Mouse (Mus musculus) neural tube, embryonic 11.5 days (tissue): ENCODE results near the gene Sirt3. TPM values are rescaled to one million over a fixed set of nuclear protein-coding genes. Genes with fewer than 3 reads are reported as not detected.

Source experiments
- ATAC-seq: fragments of 200-750 bp; cut with Nextera tagmentation; 2 replicates; pipeline ENCODE4 v1.8.0; 2017; ENCODE audit warnings: moderate number of reproducible peaks, mild to moderate bottlenecking, moderate TSS enrichment, moderate library complexity; ENCODE audit not compliant: insufficient read depth, low FRiP score, low TSS enrichment
- DNase-seq: peaks from one replicate; pipeline ENCODE4 v3.0.0-alpha.2; 2015; ENCODE audit warnings: low spot score
- H3K27ac ChIP-seq: fragments of 300-500 bp; sonication (generic); 2 replicates; pipeline ENCODE4 v1.5.1; 2014; ENCODE audit warnings: low read depth, mild to moderate bottlenecking, low read length
- H3K27me3 ChIP-seq: fragments of 300-500 bp; sonication (generic); 2 replicates; pipeline ENCODE4 v1.6.1; 2014; ENCODE audit warnings: mild to moderate bottlenecking, low read length, mixed read lengths; ENCODE audit not compliant: control insufficient read depth, insufficient read depth
- H3K36me3 ChIP-seq: fragments of 300-500 bp; sonication (generic); 2 replicates; pipeline ENCODE4 v1.6.1; 2014; ENCODE audit warnings: mild to moderate bottlenecking, low read length, moderate library complexity, mixed read lengths; ENCODE audit not compliant: control insufficient read depth, insufficient read depth
- H3K4me1 ChIP-seq: fragments of 300-500 bp; sonication (generic); 2 replicates; pipeline ENCODE4 v1.6.1; 2014; ENCODE audit warnings: low read length, mixed read lengths; ENCODE audit not compliant: control insufficient read depth, insufficient read depth
- H3K4me2 ChIP-seq: fragments of 300-500 bp; sonication (generic); 2 replicates; pipeline ENCODE4 v1.6.1; 2014; ENCODE audit warnings: low read depth, mild to moderate bottlenecking, moderate library complexity
- H3K4me3 ChIP-seq: fragments of 300-500 bp; sonication (generic); 2 replicates; pipeline ENCODE4 v1.5.1; 2014; ENCODE audit warnings: low read depth, low read length
- H3K9ac ChIP-seq: fragments of 300-500 bp; sonication (generic); 2 replicates; pipeline ENCODE4 v1.6.1; 2014; ENCODE audit warnings: mild to moderate bottlenecking, low read length
- H3K9me3 ChIP-seq: fragments of 300-500 bp; sonication (generic); 2 replicates; pipeline ENCODE4 v1.6.1; 2016; ENCODE audit warnings: low read length; ENCODE audit not compliant: control insufficient read depth
- WGBS: fragments of 180-500 bp; shearing (Covaris S2); extraction: QIAGEN DNeasy Blood & Tissue Kit; methylation state at CpG from one replicate; pipeline ENCODE4 v1.1.7; 2014; 5-methylcytosine and 5-hydroxymethylcytosine counted together
- polyA plus RNA-seq: library from polyadenylated mRNA; unstranded; fragments of >200 nt; fragmentation: Nextera tagmentation; extraction: Ambion mirVana; gene quantifications from 2 replicates; pipeline ENCODE4 v1.2.1, GENCODE M21; 2014

Sirt3 gene
- 22.4 and 26.0 TPM in 2 replicates for polyA plus RNA-seq

DNA sequence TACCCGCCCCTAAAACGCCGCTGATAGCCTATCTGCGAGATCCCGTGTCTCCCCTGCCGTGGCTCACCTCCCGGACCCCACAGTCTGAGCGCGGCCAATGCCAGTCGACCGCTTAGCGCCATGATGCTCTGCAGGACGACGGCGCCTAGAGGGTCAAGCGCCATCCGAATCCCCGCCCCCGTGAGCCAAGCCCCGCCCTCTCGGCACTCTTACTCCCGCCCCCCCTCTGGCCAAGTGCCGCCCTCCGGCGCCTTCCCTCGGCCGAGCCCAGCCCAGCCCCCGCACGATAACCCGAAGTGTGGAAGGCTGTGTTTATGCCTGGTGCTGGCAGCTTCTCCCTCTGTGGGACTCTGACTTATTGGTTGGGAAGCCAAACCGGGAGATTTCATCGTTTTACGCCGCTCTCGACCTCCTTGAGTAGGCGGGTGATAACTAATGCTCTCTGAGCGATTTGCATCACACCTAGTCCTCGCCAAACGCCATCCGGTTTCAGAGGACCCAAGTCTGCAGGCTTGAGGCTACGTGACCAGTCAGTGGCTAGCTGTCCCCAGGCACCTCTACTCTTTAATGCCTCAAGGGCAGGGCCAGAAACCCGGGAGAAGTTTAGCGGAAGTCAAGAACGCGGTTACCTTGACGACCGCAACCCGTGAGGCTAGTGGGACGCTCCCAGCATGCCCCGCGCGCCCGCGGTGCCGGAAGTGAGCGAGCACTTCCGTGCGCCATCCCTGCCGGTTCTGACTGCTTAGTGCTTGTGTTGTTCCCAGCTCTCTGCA lies at the start of gene Sirt3, which contains the start of gene Psmd13:
TSS of gene Sirt3 (minus strand) at position 614 of the 773 bp plus-strand sequence.
TSS of gene Psmd13 (plus strand) at position 273 of the 773 bp plus-strand sequence.
- Histone ChIP-seq H3K9me3 (no peaks in the 10 kb centered on the region), H3K4me2 (peak within 1 kb of the TSS; percentile 71), H3K27ac (peak within 1 kb of the TSS; percentile 70), H3K27me3 (no peaks in the 10 kb centered on the region), H3K9ac (peak within 1 kb of the TSS; percentile 58), H3K4me3 (peak within 1 kb of the TSS; percentile 66), H3K4me1 (0 out of 2 replicates have a peak, but pooled peaks cover 5% of the 10 kb centered on the region), H3K36me3 (no peaks in the 10 kb centered on the region; the same call in 1 of the 2 replicates)
- ATAC-seq (peak; percentile 94), DNase-seq (peak; percentile 95)
- under 1% methylated on average over 59 of the region's 59 CpGs for WGBS

DNA sequence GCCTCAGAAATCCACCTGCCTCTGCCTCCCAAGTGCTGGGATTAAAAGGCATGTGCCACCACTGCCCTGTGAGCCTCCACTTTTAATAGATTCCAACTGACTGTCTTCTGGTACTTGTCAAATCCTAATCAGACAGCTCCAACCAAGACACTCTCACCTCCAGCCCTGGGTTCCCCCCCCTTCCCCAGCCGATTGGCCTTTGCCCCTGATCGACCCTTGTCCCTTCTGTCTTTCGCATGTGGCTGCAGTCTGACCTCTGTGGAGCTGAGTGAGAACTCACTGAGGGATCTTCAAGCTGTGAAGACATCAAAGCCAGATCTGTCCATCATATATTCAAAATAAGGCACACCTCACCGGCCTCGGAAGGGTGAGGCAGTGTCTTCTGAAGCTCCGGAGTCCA lies 45.1 kb upstream of the Sirt3 start:
- Histone ChIP-seq H3K27me3 (peaks cover 20% of the 10 kb centered on the region), H3K9ac (no peak overlapping the region), H3K27ac (no peak overlapping the region), H3K4me3 (no peak overlapping the region), H3K9me3 (no peaks in the 10 kb centered on the region), H3K36me3 (no peaks in the 10 kb centered on the region), H3K4me1 (peaks cover 7% of the 10 kb centered on the region), H3K4me2 (no peak overlapping the region)
- DNase-seq (no peak), ATAC-seq (no peak)
- 87% methylated on average over 6 of the region's 6 CpGs for WGBS

DNA sequence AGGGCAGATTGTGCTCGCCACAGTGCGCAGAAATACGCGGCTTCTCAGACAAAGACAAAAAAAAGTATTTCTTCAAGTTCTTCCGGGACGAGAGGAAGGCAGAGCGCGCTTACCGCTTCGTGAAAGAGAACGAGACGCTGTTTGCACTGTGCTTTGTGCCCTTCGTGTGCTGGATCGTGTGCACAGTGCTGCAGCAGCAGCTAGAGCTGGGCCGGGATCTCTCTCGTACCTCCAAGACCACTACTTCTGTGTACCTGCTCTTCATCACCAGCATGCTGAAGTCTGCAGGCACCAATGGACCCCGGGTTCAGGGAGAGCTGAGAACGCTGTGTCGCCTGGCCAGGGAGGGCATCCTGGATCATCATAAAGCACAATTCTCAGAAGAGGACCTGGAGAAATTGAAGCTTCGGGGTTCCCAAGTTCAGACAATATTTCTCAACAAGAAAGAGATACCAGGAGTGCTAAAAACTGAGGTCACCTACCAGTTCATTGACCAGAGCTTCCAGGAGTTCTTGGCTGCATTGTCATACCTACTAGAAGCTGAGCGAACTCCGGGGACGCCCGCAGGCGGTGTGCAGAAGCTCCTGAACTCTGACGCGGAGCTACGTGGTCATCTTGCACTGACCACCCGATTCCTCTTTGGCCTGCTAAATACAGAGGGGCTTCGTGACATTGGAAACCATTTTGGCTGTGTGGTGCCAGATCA lies 41.1 kb upstream of the Sirt3 start:
- Histone ChIP-seq H3K9me3 (no peaks in the 10 kb centered on the region), H3K4me3 (peak overlapping the region; percentile 34), H3K27me3 (peaks cover 44% of the 10 kb centered on the region), H3K9ac (no peak overlapping the region; the same call in 1 of the 2 replicates), H3K4me1 (peaks cover 9% of the 10 kb centered on the region), H3K4me2 (peak overlapping the region; percentile 60), H3K27ac (no peak overlapping the region), H3K36me3 (no peaks in the 10 kb centered on the region)
- no peak for DNase-seq
- WGBS, result 23% methylated on average over 30 of the region's 30 CpGs
- no peak for ATAC-seq

DNA sequence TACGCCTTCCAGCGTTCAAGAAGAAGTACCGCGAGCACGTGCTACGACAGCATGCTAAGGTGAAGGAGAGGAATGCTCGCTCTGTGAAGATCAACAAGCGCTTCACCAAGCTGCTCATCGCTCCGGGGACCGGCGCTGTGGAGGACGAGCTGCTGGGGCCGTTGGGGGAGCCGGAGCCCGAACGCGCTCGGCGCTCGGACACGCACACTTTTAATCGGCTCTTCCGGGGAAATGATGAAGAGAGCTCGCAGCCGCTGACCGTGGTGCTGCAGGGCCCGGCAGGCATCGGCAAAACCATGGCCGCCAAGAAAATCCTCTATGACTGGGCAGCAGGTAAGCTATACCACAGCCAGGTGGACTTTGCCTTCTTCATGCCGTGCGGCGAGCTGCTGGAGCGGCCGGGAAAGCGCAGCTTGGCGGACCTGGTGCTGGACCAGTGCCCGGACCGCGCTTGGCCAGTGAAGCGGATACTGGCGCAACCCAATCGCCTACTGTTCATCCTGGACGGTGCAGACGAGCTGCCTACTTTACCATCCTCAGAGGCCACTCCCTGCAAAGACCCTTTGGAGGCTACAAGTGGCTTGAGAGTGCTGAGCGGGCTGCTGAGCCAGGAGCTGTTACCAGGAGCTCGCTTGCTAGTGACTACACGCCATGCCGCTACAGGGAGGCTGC lies 40.4 kb upstream of the Sirt3 start:
- Histone ChIP-seq H3K9ac (peak overlapping the region; percentile 5; the same call in 1 of the 2 replicates), H3K36me3 (no peaks in the 10 kb centered on the region), H3K4me2 (peak overlapping the region; percentile 60), H3K27me3 (peaks cover 44% of the 10 kb centered on the region), H3K4me3 (peak overlapping the region; percentile 34), H3K4me1 (peaks cover 9% of the 10 kb centered on the region), H3K9me3 (no peaks in the 10 kb centered on the region), H3K27ac (no peak overlapping the region)
- DNase-seq (peak; percentile 50), ATAC-seq (no peak)
- WGBS, result 1% methylated on average over 49 of the region's 49 CpGs

DNA sequence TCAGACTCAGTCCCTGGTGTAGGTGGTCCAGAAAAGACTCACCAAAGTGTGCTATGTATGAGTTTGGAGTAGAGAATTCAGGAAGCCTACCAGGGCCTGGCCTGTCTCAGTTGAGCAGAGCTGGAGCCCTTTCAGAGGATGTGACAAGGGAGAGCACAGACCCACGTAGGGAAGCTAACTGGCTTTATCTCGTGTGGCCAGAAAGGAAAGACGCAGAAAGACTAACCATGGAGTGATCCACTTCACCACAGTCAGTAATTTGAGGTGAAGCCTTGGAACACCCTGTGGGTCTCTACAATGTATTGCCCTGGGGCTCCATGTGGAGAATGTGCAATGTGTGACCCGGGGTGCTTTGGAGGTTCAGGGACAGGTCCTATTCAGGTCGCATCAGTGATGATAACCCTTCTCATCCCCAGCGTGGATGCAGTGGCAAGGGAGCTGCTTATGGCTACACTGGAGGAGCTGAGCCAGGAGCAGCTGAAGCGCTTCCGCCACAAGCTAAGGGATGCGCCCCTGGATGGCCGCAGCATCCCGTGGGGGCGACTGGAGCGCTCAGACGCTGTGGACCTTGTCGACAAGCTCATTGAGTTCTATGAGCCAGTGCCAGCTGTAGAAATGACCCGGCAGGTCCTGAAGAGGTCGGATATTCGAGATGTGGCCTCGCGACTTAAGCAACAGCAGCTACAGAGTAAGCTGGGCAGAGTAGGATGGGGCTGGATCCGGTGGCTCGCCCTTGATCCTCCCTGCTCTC lies 39.3 kb upstream of the Sirt3 start:
- peaks cover 44% of the 10 kb centered on the region for H3K27me3 ChIP-seq
- DNase-seq (no peak), ATAC-seq (no peak)
- H3K4me2 ChIP-seq, result peak overlapping the region; percentile 60; the same call in 1 of the 2 replicates
- WGBS, result 28% methylated on average over 22 of the region's 22 CpGs
- H3K36me3 ChIP-seq, result no peaks in the 10 kb centered on the region
- H3K4me3 ChIP-seq, result no peak overlapping the region
- peaks cover 9% of the 10 kb centered on the region for H3K4me1 ChIP-seq
- no peaks in the 10 kb centered on the region for H3K9me3 ChIP-seq
- no peak overlapping the region for H3K27ac ChIP-seq
- no peak overlapping the region for H3K9ac ChIP-seq

DNA sequence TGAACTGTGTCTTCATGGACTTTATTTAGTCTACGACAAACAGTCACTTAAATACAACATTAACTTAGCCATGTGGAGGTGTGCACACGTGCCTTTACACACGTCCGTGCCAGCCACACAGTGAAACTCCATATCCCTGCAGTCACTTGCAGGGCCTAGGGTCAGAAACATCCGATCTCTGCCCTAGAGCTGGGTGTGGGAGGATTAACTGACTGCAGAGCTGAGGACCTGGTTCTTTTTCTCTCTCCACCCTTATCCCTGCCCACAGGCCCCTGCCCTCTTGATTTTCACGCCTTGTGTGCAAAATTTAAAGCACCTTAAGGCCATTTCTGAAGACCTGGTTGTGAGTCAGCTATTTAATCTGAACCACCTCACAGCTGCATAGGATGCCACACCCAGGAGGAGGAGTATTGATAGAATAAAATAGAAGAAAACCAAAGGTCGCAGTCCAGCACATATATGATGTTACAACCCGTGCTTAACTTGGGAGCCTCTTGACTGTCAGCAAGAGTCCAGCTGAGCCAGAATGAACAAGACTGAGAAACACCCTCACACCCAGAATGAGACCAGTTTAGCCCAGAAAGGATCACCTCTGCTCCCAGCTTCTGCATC lies 38.4 kb upstream of the Sirt3 start, which contains the start of gene Nlrp6:
TSS of gene Nlrp6 (plus strand) at position 485 of the 612 bp plus-strand sequence.
- Histone ChIP-seq H3K4me3 (no peak within 1 kb of the TSS), H3K27me3 (peaks cover 44% of the 10 kb centered on the region), H3K36me3 (no peaks in the 10 kb centered on the region), H3K4me1 (peaks cover 9% of the 10 kb centered on the region), H3K27ac (no peak within 1 kb of the TSS), H3K9ac (no peak within 1 kb of the TSS), H3K9me3 (no peaks in the 10 kb centered on the region), H3K4me2 (no peak within 1 kb of the TSS; the same call in 1 of the 2 replicates)
- ATAC-seq, result no peak
- 82% methylated on average over 8 of the region's 8 CpGs for WGBS
- no peak for DNase-seq

DNA sequence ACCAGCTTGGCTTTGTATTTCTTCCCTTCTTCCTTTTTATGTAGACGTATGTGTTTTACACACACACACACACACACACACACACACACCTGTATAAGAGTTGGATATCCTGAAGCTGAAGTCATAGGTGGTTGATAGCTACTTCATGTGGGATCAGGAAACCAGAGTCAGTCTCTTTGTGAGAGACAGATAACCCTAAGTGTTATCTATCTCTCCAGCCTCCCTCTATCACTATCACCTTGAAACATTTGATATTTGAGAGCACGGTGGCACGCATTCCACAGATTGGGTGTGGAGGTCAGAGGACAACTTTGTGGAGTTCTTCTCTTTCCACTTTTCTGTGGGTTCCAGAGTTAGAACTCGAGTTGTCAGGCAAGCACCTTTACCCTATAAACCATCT lies 37.8 kb upstream of the Sirt3 start:
- H3K27ac ChIP-seq, result no peak overlapping the region
- no peaks in the 10 kb centered on the region for H3K9me3 ChIP-seq
- H3K9ac ChIP-seq, result no peak overlapping the region
- H3K36me3 ChIP-seq, result no peaks in the 10 kb centered on the region
- WGBS, result 84% methylated on average over 4 of the region's 4 CpGs
- ATAC-seq (no peak), DNase-seq (no peak)
- H3K27me3 ChIP-seq, result peaks cover 44% of the 10 kb centered on the region
- H3K4me3 ChIP-seq, result no peak overlapping the region
- H3K4me2 ChIP-seq, result no peak overlapping the region
- peaks cover 9% of the 10 kb centered on the region for H3K4me1 ChIP-seq
